Mouse (Mus musculus) right cerebral cortex, adult 2 months (tissue): Measurements from ENCODE around the gene Ctsh.
"Not testable (repeated sequence)": the region's sequence is repeated elsewhere in the genome, so short reads cannot be mapped to it uniquely, and the experiment has no call there.

ENCODE experiments used
- DNase-seq, 2 experiments: peaks; one replicate each; pipeline ENCODE4 v3.0.0; 2021 to 2022; ENCODE audit warnings: low spot score in 2 of 2

The Ctsh gene

DNA sequence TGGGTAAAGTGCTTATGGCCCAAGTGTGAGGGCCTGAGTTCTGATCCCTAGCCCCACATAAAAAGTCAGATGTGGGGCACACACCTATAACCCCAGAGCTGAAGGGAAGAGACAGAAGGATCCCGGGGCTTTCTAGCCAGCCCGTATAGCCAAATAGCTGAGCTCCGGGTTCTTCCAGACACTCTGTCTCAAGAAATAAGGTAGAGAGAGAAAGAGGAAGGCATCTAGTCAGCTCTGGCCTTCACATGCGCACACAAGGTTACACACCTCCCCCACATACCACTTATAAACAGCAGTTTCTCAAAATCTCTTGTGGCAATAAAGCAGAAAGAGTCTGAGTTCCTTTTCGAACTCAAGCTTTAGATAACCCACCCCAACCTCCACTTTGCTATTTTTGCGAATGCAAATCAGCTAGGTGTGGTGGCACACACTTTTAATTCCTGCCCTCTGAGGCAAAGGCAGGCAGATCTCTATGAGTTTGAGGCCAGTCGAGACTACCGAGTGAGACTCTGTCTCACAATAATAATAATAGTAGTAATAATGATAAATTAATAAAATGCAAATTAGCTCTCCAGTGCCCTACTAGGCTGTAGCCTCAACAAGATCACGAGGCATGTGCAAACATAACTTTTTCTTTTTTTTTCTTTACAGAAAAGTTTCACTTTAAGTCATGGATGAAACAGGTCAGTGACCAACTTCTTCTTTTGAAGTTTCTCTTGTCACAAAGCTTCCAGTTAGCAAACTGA lies 6.0 kb downstream of the Ctsh start:
- no peak for DNase-seq

DNA sequence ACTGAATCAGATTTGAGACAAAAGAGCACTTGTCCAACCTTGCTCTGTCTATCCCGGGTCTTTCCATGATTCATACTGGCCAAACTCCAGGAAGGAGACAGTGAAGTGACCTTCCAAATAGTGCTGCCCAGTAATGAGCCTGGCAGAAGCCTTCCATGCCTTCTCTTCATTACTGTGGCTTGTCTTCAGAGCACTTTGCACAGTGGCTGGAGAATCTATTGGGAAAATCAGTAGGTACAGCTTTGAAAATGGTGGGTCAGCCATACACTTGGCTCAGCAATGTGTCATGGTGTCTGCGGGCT lies 6.6 kb downstream of the Ctsh start:
- no peak for DNase-seq

DNA sequence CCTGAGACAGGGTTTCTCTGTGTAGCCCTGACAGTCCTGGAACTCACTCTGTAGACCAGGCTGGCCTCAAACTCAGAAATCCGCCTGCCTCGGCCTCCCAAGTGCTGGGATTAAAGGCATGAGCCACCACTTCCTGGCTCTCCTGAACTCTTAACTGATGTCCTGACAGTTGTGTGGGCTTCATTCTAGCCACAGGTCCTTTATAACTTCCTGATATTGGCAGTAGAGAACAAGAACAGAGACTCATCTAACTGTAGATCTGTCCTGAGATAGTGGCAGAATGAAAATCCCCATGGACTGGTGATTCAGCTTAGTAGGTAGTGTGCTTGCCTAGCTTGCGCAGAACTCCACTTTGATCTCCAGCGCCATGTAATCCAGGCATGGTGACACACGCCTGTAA lies 7.0 kb downstream of the Ctsh start:
- not testable (repeated sequence) for DNase-seq

DNA sequence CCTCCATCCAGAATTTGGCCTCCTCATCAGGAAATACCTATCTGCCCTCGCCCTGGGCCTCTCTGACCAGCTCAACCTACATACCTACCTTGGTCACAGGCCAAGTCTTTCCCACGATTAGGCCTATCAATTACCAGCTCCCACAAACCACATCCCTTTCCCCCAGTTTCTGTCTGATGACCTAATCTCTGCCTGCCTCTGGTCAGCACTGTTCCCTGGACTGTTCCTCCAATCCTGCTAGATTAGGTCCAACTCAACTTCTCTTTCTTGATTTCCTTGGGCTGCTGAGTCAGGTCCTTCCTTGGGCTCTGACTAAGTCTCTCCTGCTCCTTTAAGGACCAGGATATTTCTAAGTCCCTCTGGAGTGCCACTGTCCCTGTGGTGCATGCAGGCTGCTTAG lies 13.4 kb downstream of the Ctsh start:
- DNase-seq = no peak

DNA sequence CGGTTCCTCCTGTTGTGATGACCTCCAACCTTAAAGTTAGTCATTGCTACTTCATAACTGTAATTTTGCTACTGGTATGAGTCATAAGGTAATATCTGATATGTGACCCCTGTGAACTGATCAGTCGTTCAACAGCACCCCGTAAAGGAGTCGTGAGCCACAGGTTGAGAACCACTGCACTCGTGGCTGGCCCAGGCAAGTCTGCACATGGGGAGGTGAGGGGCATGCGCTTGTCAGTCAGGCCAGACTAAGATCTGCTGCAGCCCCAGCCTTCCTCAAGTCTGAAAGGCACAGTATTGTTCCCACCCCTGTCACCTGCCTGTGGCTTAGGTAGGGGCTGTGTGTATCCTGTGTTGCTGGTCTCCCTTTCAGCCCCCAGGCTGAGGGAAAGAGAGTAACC lies 14.8 kb downstream of the Ctsh start:
- no peak for DNase-seq

DNA sequence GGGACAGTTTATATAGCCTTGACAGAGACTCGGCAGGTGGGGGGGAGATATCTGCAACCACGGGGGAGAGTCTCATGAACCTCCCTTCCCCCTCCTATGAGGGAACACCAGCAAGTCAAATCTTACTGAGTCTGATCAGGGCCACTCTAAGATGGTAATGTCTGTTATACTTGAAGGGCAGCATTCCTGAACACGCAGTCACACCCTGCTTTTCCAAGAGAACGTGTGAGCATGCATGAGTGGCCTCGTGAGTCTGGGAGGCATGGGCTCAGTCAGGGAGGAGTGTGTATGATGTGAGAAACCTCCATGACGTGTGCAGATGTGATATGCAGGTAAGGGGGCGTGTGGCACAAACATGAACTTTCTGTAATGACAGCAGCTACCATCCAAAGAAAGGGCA lies 15.5 kb downstream of the Ctsh start:
- no peak for DNase-seq

DNA sequence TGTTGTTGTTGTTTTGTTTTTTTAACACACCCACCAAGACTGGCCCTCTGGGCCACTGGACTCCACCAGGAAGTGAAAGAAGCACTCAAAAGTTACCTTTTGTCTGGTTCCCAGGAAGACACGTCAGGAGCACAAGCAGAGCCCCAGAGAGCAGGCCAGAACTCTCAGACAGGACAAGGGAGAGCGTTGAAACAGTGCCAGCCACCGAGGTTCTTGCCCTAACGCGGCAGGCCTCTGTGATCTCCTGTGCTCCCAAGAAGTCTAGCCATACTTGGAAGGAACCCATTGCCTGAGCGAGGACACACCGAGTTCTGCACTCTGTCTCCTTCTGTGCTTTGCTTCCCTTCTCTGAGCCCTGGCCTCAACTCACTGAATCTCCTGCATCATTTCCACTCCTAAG lies 16.2 kb downstream of the Ctsh start:
- no peak for DNase-seq

DNA sequence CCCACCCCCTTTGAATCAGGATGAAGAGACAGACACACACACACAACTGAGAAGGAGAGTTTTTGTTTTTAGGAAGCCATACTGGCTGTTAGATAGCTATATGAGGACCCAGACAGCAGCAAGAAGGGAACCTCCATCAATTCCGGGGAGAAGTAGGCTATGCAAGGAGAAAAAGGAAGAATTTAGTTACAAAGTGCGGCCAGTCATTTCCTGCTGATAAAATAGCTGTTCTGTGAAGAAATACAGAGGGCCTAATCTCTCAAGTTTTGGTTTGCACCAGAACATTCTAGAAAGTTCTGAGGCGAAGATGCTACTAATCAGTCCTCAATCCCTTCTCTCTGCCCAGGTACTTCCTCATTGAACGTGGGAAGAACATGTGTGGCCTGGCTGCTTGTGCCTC lies 21.4 kb downstream of the Ctsh start:
- DNase-seq = no peak

DNA sequence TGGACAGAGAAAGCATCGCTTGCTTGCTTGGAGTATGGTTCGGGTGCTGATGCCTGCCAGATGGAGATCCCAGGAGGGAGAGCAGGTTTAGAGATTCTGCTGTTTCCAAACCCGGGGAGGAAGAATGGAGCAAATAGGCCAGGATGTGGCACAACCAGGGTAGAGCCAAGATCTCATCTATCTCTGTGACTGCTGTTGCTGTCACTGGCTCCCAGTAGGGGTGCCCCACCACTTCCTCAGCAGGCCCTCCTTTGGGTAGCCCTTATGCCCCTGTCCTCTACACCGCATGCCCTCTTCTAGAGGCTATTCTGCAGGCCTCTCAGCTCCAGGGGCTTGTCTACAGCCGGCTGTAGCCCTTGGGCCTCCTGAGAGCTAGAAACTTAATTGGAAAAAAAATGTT lies 22.2 kb downstream of the Ctsh start:
- no peak for DNase-seq

DNA sequence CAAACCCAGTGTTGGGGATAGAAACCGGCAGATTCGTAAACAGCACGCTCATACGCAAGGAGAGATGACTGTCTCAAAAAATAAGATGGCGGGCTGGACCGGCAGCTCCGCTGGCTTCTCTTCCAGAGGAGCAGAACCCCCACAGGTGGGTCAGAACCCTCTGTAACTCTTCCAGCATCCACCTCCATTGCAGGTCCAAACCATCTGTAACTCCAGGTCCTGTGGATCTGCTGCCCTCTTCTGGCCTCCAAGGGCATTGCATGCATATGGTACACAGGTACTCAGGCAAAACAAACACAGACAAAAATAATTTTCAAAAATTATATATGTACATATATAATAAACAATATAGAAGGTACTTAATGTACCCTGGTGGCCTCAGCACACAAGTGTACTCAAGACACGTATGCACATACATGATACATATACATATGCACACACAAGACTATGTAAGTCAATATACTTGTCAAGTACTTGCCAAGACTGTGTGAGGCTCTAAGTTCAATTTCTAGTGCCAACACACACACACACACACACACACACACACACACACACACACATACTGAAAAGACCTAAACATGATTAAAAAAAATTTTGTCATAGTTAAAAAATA lies 23.0 kb downstream of the Ctsh start:
- DNase-seq = peak; percentile 61 to 64

DNA sequence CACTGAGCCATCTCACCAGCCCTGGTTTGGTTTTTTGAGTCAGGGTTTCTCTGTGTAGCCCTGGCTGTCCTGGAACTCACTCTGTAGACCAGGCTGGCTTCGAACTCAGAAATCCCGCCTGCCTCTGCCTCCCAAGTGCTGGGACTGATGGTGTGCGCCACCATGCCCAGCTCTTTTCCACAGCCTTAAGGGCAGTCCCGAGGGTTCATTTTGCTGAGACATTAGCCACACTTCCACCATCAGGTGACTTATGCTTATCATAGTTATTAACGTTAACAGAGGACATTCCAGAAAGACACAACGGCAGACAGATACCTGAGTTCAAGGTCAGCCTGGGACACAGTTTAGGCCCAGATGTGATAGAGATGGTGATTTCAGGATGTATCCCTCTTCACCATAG lies 28.0 kb downstream of the Ctsh start:
- DNase-seq = not testable (repeated sequence)

DNA sequence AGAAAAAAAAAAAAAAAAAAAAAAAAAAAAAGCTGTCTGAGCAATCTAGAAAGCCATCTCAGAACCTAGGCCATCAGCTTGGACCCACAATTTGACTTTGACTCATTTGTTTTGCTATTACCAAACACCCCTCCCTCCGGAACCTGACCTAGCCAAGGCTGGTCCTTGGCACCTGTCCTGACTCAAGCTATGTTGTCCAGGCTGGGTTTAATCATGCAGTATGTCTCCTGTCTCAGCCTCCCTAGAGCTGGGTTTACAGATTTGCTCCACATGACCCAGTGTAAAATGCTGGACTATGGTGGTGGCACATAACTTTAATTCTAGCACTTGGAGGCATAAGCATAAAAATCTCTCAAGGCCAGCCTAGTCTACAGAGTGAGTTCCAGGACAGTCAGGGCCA lies 29.0 kb downstream of the Ctsh start:
- no peak for DNase-seq

DNA sequence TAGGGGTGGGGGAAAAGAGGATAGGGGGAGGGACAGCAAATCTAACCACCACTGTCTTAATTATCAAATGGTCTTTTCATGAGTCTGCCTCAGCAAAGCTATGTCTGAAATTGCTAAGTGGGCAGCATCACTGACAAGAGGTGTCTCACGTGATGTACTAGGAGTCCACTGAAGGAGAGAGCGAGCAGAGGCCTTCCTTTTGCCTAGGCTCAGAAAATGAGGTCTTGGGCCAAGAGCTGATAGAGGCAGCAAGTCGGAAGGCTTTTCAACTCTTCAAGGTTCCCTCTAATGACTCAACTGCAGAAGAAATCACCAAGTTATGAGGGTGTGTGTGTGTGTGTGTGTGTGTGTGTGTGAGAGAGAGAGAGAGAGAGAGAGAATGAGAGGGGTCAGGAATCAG lies 30.2 kb downstream of the Ctsh start:
- no peak for DNase-seq

DNA sequence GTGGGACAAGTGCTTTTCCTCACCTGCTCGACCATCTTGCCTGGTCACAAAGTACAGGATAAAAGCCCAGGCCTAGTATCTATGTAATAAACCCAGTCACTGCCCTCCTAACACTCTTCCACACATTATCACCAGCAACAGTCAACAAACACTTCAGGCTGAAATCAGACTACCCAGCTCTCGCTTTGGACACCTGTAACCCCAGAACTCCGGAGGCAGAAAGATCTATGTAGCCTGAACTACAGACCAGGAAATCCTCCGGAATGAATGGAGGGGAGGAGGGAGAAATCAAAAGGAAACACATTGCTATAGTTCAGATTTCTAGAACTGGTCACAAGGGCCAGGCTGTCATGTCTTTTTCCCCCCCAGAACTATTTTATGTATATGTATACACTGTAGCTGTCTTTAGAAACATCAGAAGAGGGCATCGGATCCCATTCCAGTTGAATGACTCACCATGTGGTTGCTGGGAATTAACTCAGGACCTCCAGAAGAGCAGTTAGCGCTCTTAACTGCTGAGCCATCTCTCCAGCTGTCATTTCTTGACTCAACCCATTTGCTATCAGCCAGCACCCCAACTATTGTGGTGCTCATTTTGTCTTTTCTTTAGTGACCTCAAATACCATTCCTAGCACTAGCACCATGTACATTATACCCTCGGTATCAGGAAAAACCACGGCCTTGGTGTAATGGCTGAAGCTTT lies 31.0 kb downstream of the Ctsh start:
- DNase-seq = no peak

DNA sequence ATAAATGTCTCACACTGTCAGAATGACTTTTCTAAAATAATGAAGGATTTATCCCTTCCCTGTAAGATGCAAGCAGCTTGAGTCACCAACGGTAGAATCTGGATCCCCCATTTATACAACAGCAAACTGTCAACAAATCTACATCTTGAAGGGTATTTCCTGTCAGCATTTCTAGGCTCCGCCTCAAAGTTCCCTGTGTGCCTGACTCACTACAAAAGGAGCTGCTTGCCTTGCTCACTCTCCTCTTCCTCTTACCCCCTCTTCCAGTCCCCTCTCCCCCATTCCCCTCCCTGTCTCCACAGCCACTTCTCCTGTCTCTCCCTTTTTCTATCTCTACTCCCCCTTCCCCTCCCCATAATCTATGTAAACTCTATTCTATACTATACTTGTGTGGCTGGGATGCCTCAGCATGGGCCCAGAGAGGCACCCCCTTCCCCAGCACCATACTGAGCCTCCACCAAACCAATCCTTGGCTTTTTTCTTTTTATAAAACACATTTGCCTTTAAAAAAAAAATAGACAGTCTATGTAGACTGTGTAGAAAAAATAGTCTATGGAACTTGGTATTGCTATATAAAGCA lies 34.0 kb downstream of the Ctsh start:
- DNase-seq = no peak

DNA sequence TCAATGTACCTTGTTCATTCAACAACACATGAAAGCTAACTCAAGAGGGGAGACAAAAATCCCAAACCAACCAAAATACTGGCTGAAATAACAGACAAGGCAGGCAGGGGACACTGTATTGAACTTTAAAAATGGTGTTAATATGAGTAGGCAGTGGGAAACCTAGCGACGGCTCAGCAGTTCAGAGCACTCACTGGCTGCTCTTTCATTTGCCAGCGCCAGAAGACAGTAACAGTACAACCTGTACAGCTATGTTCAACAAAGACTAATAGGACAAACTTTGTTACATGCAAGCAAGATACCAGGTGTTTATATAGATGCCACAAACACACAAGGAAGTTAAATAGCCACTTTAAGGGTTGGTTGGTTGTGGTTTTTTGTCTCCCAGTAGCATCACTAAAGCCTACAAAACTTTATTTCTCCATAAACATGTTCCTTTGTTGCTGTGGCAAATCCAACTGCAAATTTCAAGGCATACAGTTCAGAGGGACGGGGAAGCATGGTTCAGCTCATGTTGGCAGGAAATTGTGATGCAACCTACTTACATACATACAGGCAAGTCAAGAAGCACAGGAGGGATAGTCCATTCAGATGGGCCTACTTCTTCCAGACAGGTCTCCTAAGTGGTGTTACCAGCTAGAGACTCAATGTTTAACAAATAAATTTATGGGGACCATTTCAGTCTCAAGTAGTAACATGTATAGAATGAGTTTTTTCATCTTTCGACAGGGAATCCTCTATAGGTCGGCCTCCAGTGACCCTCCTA lies 35.6 kb downstream of the Ctsh start:
- no peak for DNase-seq

DNA sequence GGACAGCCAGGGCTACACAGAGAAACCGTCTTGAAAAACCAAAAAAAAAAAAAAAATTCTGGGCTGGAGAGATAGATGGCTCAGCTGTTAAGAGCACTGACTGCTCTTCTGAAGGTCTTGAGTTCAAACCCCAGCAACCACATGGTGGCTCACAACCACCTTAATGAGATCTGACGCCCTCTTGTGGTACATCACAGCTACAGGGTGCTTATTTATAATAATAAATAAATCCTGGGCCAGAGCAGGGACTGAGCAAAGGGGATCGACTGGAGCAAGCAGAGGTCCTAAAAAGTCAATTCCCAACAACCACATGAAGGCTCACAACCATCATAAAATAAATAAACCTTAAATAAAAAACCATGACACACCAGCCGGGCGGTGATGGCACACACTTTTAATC lies 45.0 kb downstream of the Ctsh start:
- no peak for DNase-seq

DNA sequence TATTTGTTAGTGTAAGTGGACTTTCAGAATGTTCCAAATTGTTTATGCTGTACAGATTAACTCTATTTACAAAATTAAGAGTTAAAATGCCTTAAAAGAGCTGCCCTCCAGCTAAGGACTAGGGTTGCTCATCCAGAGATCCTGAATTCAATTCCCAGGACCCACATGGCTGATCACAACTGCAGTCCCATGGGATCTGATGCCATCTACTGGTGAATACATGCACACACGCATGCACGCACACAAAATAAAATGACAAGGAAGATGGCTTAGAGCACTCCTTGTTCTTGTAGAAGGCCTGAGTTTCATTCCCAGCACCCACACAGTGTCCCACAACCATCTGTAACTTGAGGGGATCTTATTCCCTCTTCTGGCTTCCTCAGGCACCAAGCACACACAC lies 46.8 kb downstream of the Ctsh start:
- no peak for DNase-seq

DNA sequence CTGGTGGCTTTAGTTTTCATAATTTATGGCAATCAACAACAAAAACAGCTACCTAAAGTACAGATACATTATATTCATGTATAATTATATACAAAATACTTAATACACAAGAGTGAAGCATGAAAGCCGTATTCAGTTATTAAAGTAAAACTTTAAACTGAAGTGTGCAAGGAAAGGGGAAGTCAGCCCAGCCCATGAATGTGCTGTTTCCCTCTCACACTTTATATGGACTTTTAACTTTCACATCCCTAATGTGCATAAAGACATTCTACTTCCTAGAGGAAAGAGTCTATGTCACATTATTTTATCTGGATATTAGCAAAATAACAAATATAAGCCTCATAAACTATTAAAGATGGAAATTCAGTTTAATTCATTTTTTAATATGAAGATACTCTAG lies 51.5 kb downstream of the Ctsh start:
- no peak for DNase-seq

DNA sequence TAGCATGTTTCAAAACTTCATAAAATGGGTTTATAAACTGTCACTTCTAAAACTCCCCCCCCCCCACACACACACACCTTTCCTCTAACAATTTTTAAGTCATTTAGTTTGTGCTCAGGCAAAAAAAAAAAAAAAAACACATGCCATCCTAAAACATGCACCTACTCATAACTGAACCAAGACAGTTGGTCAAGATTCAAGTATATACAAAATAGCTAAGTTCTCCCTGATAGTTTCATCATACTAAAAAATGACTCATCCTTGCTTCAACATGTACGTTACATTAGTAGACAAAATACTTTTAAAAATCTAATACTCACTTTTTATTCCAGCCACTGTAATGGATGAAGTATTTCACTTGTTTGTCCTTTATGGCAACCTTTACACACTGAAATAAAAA lies 53.0 kb downstream of the Ctsh start:
- no peak for DNase-seq

DNA sequence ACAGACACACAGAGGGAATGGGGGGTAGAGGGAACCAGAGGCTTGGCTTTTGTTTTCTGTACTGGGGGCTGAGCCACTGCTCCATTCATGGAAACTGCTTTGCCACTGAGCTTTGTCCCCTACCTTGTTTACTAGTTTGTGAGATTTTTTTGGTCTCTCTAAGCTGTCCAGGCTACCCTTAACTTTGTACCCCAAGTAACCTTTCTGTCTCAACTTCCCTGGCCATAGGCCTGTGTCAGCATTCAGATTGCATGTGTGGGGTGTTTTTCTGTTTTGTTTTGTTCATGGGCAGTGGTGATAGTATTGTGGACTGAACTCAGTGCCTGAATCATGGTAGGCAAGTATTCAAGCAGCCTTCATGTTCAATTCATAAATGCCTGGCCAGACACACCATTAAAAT lies 54.3 kb downstream of the Ctsh start:
- no peak for DNase-seq

DNA sequence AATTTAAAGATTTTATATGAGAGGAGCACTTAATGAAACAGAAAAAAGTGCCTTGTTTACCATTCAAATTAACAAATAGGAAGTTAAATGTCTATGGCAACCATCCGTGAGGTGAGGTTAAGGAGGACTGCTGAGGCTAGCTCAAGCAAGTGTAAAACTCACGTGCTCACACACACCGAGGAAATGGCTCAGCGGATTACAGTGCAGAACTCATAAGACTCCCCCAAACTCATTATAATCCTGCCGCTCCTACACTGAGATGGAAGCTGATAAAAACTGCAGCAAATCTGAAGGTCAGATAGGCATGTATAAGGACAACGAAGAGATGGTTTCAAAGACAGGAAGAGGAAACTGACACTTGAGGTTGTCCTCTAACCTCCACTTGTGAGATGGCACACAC lies 55.4 kb downstream of the Ctsh start:
- no peak for DNase-seq
